Mouse (Mus musculus) heart, embryonic 12.5 days (tissue): ENCODE data around the gene Nr1i3. TPM values are rescaled to one million over a fixed set of nuclear protein-coding genes. Genes with fewer than 3 reads are reported as not detected.

Experiments used
- ATAC-seq: fragments of 200-750 bp; cut with Nextera tagmentation; 2 replicates; pipeline ENCODE4 v1.8.0; 2017; ENCODE audit warnings: moderate TSS enrichment, moderate library complexity; ENCODE audit not compliant: insufficient number of reproducible peaks, low FRiP score
- H3K27ac ChIP-seq: fragments of 300-500 bp; sonication (generic); 2 replicates; pipeline ENCODE4 v1.5.1; 2016; ENCODE audit warnings: mild to moderate bottlenecking, moderate library complexity; ENCODE audit not compliant: poor library complexity, severe bottlenecking
- H3K27me3 ChIP-seq: fragments of 300-500 bp; sonication (generic); replicated peaks from 2 replicates; pipeline ENCODE4 v1.6.1; 2016; ENCODE audit warnings: mild to moderate bottlenecking, moderate library complexity
- H3K36me3 ChIP-seq: fragments of 300-500 bp; sonication (generic); 2 replicates; pipeline ENCODE4 v1.6.1; 2016; ENCODE audit warnings: mild to moderate bottlenecking, moderate library complexity
- H3K4me1 ChIP-seq: fragments of 300-500 bp; sonication (generic); replicated peaks from 2 replicates; pipeline ENCODE4 v1.6.1; 2016; ENCODE audit warnings: mild to moderate bottlenecking
- H3K4me2 ChIP-seq: fragments of 300-500 bp; sonication (generic); 2 replicates; pipeline ENCODE4 v1.6.1; 2016; ENCODE audit warnings: mild to moderate bottlenecking, moderate library complexity
- H3K4me3 ChIP-seq: fragments of 300-500 bp; sonication (generic); 2 replicates; pipeline ENCODE4 v1.5.1; 2016; ENCODE audit warnings: mild to moderate bottlenecking
- H3K9ac ChIP-seq: fragments of 300-500 bp; sonication (generic); 2 replicates; pipeline ENCODE4 v1.6.1; 2016; ENCODE audit warnings: mild to moderate bottlenecking, moderate library complexity
- H3K9me3 ChIP-seq: fragments of 300-500 bp; sonication (generic); replicated peaks from 2 replicates; pipeline ENCODE4 v1.6.1; 2016; ENCODE audit warnings: mild to moderate bottlenecking, moderate library complexity
- WGBS: fragments of 180-500 bp; shearing (Covaris S2); methylation state at CpG from one replicate; pipeline ENCODE4 v1.1.7; 2016; 5-methylcytosine and 5-hydroxymethylcytosine counted together
- polyA plus RNA-seq: library from polyadenylated mRNA; unstranded; fragments of >200 nt; fragmentation: Nextera tagmentation; extraction: Ambion mirVana; gene quantifications from 2 replicates; pipeline ENCODE4 v1.2.1, GENCODE M21; 2016

Nr1i3 gene
- polyA plus RNA-seq, 1 experiment from 2014 or later: 0.22 TPM

- Histone ChIP-seq H3K4me1 (peaks cover 36% of the 10 kb centered on the region), H3K27me3 (peaks cover 24% of the 10 kb centered on the region), H3K27ac (peak within 1 kb of the TSS; percentile 60; the same call in 1 of the 2 replicates), H3K9me3 (no peaks in the 10 kb centered on the region), H3K36me3 (no peaks in the 10 kb centered on the region), H3K4me3 (peak within 1 kb of the TSS; percentile 74), H3K9ac (peak within 1 kb of the TSS; percentile 86), H3K4me2 (peak within 1 kb of the TSS; percentile 98)
- WGBS: under 1% methylated on average over 33 of the region's 33 CpGs
- peak; percentile 86 for ATAC-seq
Measured at GRCm38 (mm10) chr1:171195887-171196397, 17.8 kb upstream of the Nr1i3 start, which contains the start of gene Pcp4l1. Gene Pcp4l1 (minus strand): TSS chr1:171196268.

- H3K4me3 ChIP-seq: no peak overlapping the region
- 46% methylated on average over 1 of the region's 1 CpGs for WGBS
- no peak for ATAC-seq
Measured at GRCm38 (mm10) chr1:171199532-171199931, 14.2 kb upstream of the Nr1i3 start.

GRCm38 (mm10) chr1:171200769-171201168, 13.0 kb upstream of the Nr1i3 start:
- Histone ChIP-seq H3K9me3 (no peaks in the 10 kb centered on the region), H3K4me3 (no peak overlapping the region), H3K27me3 (peaks cover 6% of the 10 kb centered on the region), H3K9ac (no peak overlapping the region), H3K4me2 (no peak overlapping the region), H3K4me1 (0 out of 2 replicates have a peak, but pooled peaks cover 1% of the 10 kb centered on the region), H3K27ac (no peak overlapping the region), H3K36me3 (no peaks in the 10 kb centered on the region)
- WGBS: 93% methylated on average over 1 of the region's 1 CpGs
- ATAC-seq: no peak

More at GRCm38 (mm10) chr1:171199532-171199931, 14.2 kb upstream of the Nr1i3 start:
- Histone ChIP-seq H3K4me1 (peaks cover 13% of the 10 kb centered on the region; the same call in 1 of the 2 replicates), H3K36me3 (no peaks in the 10 kb centered on the region), H3K4me2 (no peak overlapping the region), H3K9ac (no peak overlapping the region), H3K27me3 (peaks cover 15% of the 10 kb centered on the region), H3K27ac (no peak overlapping the region), H3K9me3 (no peaks in the 10 kb centered on the region)

- Histone ChIP-seq H3K9ac (no peak overlapping the region), H3K9me3 (no peaks in the 10 kb centered on the region), H3K36me3 (no peaks in the 10 kb centered on the region), H3K4me1 (no peaks in the 10 kb centered on the region), H3K27ac (no peak overlapping the region), H3K4me2 (no peak overlapping the region), H3K4me3 (no peak overlapping the region), H3K27me3 (no peaks in the 10 kb centered on the region; the same call in 1 of the 2 replicates)
- ATAC-seq: no peak
- 50% methylated on average over 11 of the region's 11 CpGs for WGBS
Measured at GRCm38 (mm10) chr1:171203471-171204248, 10.1 kb upstream of the Nr1i3 start.

- H3K27ac ChIP-seq: no peak overlapping the region
- H3K9me3 ChIP-seq: no peaks in the 10 kb centered on the region
- WGBS: 66% methylated on average over 7 of the region's 7 CpGs
- 0 out of 2 replicates have a peak, but pooled peaks cover under 1% of the 10 kb centered on the region for H3K4me1 ChIP-seq
- no peaks in the 10 kb centered on the region for H3K36me3 ChIP-seq
- H3K4me3 ChIP-seq: no peak overlapping the region
- H3K4me2 ChIP-seq: no peak overlapping the region
- no peak overlapping the region for H3K9ac ChIP-seq
- ATAC-seq: no peak
- H3K27me3 ChIP-seq: no peaks in the 10 kb centered on the region
Measured at GRCm38 (mm10) chr1:171204249-171204644, 9.5 kb upstream of the Nr1i3 start.

GRCm38 (mm10) chr1:171205704-171206493, 7.9 kb upstream of the Nr1i3 start:
- ATAC-seq: no peak
- H3K27me3 ChIP-seq: no peaks in the 10 kb centered on the region

GRCm38 (mm10) chr1:171209409-171209808, 4.4 kb upstream of the Nr1i3 start:
- Histone ChIP-seq H3K9ac (no peak overlapping the region), H3K27ac (no peak overlapping the region), H3K4me2 (no peak overlapping the region), H3K27me3 (no peaks in the 10 kb centered on the region), H3K4me1 (0 out of 2 replicates have a peak, but pooled peaks cover 7% of the 10 kb centered on the region), H3K4me3 (no peak overlapping the region), H3K36me3 (no peaks in the 10 kb centered on the region), H3K9me3 (no peaks in the 10 kb centered on the region)
- no peak for ATAC-seq
- WGBS: 17% methylated on average over 4 of the region's 4 CpGs

More at GRCm38 (mm10) chr1:171205704-171206493, 7.9 kb upstream of the Nr1i3 start:
- Histone ChIP-seq H3K4me2 (no peak overlapping the region), H3K4me3 (no peak overlapping the region), H3K9me3 (no peaks in the 10 kb centered on the region), H3K9ac (no peak overlapping the region), H3K4me1 (0 out of 2 replicates have a peak, but pooled peaks cover 7% of the 10 kb centered on the region), H3K36me3 (no peaks in the 10 kb centered on the region), H3K27ac (no peak overlapping the region)
- WGBS: 62% methylated on average over 6 of the region's 6 CpGs

- no peaks in the 10 kb centered on the region for H3K36me3 ChIP-seq
- ATAC-seq: no peak
- H3K9ac ChIP-seq: no peak overlapping the region
- H3K9me3 ChIP-seq: no peaks in the 10 kb centered on the region
- H3K4me2 ChIP-seq: no peak overlapping the region
- 59% methylated on average over 3 of the region's 3 CpGs for WGBS
- H3K27ac ChIP-seq: no peak overlapping the region
- H3K27me3 ChIP-seq: no peaks in the 10 kb centered on the region
- 0 out of 2 replicates have a peak, but pooled peaks cover 7% of the 10 kb centered on the region for H3K4me1 ChIP-seq
- H3K4me3 ChIP-seq: no peak overlapping the region
Measured at GRCm38 (mm10) chr1:171212854-171213253, 916 bp upstream of the Nr1i3 start.

GRCm38 (mm10) chr1:171216241-171216955, 2.6 kb downstream of the Nr1i3 start:
- H3K36me3 ChIP-seq: peaks cover 23% of the 10 kb centered on the region
- H3K4me1 ChIP-seq: peaks cover 6% of the 10 kb centered on the region
- H3K27me3 ChIP-seq: no peaks in the 10 kb centered on the region
- no peak for ATAC-seq
- no peak overlapping the region for H3K27ac ChIP-seq
- H3K9ac ChIP-seq: no peak overlapping the region
- no peak overlapping the region for H3K4me3 ChIP-seq
- H3K9me3 ChIP-seq: no peaks in the 10 kb centered on the region
- 73% methylated on average over 18 of the region's 18 CpGs for WGBS
- no peak overlapping the region for H3K4me2 ChIP-seq

- Histone ChIP-seq H3K36me3 (peaks cover 23% of the 10 kb centered on the region), H3K27me3 (no peaks in the 10 kb centered on the region), H3K27ac (no peak overlapping the region), H3K4me1 (peaks cover 9% of the 10 kb centered on the region), H3K4me3 (no peak overlapping the region; the same call in 1 of the 2 replicates), H3K4me2 (peak overlapping the region; percentile 82), H3K9ac (no peak overlapping the region), H3K9me3 (no peaks in the 10 kb centered on the region)
- 8% methylated on average over 10 of the region's 10 CpGs for WGBS
- peak; percentile 9; the same call in 1 of the 2 replicates for ATAC-seq
Measured at GRCm38 (mm10) chr1:171220871-171221270, 7.1 kb downstream of the Nr1i3 start.
